Mouse (Mus musculus) retina, postnatal 7 days (tissue): ENCODE results near the gene Adgrg5.

ENCODE experiments used
- DNase-seq: peaks from one replicate; pipeline ENCODE4 v3.0.0-alpha.2; 2012; ENCODE audit warnings: low read depth, low spot score

The Adgrg5 gene

GRCm38 (mm10) chr8:94923405-94923804, at the start of gene Adgrg5:
TSS of gene Adgrg5 (plus strand) at chr8:94923694.
- no peak for DNase-seq

DNA sequence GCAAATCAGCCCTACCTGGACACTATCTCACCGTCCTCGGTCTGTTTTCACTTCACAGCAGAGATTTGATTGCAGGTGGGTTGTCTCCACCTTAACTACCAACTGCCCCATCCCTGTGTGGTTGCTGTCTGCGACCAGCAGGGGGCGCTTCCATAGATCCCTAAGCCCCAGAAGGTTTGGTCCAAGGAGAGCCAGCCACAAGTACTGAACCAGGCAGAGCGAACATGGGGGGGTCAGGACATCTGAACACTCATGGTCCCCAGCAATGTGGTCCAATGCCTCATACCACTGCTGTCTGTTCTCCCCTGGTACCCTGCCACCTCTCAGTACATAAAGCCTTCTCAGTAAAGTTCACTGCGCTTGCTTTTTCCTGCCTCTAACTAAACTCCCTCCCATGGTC, 49.1 kb upstream of the Adgrg5 start:
- peak; percentile 51 for DNase-seq

DNA sequence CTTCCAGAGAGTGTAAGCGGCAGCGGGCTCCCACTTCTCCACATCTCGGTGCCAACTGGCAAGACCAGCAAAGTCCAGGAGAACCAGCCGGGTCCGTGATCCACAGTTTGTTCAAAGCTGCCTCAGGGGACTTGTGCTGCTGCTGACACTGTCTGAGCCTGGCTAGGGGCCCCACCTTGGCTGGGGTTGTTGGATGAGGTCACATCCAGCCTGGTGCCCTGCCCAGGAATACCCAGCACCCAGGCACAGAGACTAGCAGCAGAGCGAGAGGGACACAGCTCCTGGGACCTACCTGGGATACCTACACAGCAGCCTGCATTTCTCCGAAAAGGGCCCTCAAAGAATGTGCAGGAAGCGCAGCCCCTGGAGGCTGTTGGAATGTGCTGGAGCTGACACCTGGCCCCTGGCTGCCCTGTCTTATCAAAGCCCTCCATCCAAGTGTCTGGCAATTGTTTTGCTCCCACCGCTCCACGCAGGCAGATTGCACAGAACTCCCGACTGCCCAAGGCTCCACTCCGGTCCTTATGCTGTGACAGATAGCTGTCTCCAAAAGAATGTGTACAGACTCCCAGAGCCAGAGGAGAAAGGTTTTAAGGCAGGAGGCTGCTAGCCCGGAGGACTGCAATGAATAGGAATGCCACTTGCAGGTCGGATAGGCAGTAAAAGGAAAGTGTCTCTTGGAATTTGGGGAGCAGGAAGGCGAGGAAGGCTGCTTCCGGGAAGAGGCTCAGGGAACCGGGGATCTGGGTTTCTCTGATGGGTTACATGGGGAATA, 48.2 kb upstream of the Adgrg5 start:
- DNase-seq: no peak

DNA sequence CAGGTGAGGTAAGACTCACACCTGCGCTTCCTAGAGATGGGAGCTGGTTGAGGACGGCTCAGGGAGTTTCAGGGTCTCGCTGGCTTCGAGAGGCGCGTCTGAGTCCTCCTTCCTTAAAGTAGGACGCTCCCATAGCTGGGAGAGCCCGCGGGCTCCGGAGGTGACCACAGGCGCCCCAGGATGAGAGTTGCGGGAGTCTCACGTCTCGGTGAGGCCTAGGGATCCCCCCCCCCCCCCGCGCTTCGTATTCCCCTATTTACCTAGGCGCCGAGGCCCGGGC, 47.7 kb upstream of the Adgrg5 start:
- no peak for DNase-seq

- peak; percentile 73 for DNase-seq
These were observed 47.2 kb upstream of the Adgrg5 start, which contains the start of gene Dok4 for GRCm38 (mm10) chr8:94876197-94876730. TSS of gene Dok4 (minus strand) at chr8:94876330.

DNA sequence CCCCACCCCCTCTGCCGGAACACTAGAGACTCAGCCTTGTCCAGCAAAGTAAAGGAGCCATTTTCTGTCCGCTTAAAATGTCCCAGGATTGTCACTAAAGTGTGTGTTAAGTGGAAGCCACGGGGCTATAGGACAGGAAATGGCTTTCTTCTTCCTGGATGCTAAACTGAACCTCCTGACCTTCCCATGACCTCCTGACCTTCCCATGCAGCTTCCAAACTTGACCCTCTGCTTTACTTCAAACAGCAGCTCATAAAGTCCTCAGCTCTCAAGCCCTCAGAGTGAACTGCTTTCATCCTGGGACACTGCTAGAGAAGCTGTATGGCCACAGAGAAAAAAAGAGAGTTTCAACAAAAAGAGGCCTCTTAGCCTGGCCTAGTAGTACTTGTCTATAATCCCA, 46.7 kb upstream of the Adgrg5 start:
- no peak for DNase-seq

GRCm38 (mm10) chr8:94880742-94881141, 42.8 kb upstream of the Adgrg5 start:
- no peak for DNase-seq

DNA sequence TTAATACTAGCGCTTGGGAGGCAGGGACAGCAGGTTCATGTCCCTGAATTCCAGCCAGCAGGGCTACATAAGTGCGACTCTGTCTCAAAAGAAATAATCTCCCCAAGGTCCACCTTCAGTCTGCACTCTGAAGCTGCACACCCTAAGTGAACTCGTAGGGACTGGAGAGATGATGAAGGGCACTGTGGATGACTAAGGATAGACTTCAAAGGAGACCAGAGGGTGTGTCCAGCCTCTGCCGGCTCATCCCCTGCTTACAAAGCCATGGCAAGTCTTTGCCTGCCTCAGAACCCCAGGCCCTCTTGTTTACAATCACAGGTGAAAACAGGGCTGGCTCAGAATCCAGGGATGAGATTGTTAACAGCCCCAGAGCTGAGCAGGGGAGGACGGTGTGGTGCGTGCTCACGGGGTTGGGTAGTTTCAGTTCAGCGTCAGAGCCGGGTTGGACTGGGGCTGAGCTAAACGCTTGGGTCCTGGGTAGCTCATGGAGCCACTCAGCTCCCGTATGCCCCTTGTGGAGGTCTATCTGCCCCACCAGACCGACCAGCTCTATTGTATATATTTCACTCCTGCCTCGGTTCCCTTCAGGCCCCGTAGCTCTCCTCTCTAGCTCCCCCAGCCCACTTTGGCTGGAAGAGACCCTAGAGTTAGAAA, 35.0 kb upstream of the Adgrg5 start:
- DNase-seq: no peak

- no peak for DNase-seq
These were observed 30.6 kb upstream of the Adgrg5 start for GRCm38 (mm10) chr8:94892917-94893316.

GRCm38 (mm10) chr8:94899262-94899661, 24.2 kb upstream of the Adgrg5 start:
- no peak for DNase-seq

DNA sequence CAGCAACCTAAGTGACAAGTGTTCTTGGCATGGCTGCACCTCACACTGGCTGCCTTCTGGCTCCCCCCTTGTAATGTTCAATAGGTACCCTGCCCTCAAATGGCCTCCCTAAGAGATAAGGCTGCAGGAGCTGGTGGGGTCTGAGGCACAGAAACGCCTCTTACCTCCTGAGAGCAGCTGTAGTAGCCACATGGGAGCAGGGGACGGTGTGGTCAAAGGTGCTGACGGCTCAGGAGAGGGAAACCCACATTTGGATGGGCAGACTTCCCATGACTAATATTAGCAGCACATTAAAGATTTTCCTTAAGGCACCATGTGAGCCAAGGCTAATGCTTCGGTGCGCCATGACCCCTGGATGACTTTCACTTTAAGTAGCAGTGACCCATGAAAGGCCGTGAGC, 22.9 kb upstream of the Adgrg5 start:
- DNase-seq: no peak

GRCm38 (mm10) chr8:94901031-94901430, 22.5 kb upstream of the Adgrg5 start:
- DNase-seq: no peak

- DNase-seq: no peak
These were observed 19.8 kb upstream of the Adgrg5 start for GRCm38 (mm10) chr8:94903709-94904108.

- no peak for DNase-seq
These were observed 18.9 kb upstream of the Adgrg5 start for GRCm38 (mm10) chr8:94904450-94905175.

- DNase-seq: no peak
These were observed 15.7 kb upstream of the Adgrg5 start for GRCm38 (mm10) chr8:94907591-94908300.

- peak; percentile 76 for DNase-seq
These were observed 14.6 kb upstream of the Adgrg5 start for GRCm38 (mm10) chr8:94908847-94909246.

DNA sequence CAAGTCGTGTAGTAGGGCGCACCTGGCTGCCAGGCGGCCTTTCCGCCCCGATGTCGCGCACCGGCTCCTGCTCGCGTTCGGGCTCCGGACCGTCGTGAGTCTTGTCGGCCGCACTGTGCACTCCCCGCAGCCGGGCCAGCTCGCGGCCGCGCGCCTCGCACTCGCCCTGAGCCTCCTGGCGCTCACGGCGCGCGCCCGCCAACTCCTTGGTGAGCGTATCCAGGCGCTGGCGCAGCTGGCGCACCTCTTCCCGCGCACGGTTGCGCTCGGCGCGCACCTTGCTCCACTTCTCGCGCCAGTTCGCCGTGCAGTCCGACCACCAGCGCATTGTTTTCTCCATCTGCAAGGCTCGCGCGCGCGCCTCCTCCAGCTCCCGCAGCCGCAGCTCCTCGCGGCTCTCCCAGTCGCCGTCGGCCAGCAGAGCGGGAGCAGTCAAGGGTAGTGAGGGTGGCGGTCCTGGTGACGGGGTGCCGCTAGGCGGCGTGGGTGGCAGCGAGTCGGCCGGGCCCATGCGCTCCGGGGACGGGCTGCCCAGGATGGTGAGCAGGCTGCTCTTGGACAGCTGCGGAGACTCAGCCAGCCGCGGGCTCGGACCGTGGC, 10.3 kb upstream of the Adgrg5 start:
- DNase-seq: peak; percentile 55

GRCm38 (mm10) chr8:94914256-94914655, 9.2 kb upstream of the Adgrg5 start:
- DNase-seq: no peak

- no peak for DNase-seq
These were observed 8.8 kb upstream of the Adgrg5 start for GRCm38 (mm10) chr8:94914701-94915101.

GRCm38 (mm10) chr8:94916311-94916959, 7.1 kb upstream of the Adgrg5 start:
- DNase-seq: no peak

DNA sequence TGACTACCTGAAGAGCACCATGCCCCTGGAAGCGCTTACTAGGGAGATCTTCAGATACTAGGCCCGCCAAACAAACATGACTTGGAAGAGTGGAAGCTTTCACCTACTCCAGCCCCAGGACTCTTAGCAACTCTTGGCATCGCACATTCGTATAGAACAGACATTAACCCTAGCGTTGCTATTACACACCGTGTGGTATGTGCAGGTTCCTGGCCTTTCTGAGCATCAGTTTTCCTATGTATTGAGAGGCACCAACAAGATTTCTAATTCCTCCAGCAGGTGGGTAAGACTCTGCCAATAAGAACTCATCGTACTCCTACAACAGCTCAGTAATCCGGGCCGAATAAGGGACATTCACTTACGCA, 6.6 kb upstream of the Adgrg5 start:
- no peak for DNase-seq
